Mouse (Mus musculus): ENCODE measurements around the gene Rgs10. TPM values are rescaled to one million over a fixed set of nuclear protein-coding genes. Genes with fewer than 3 reads are reported as not detected.

Gene Rgs10
- 2.3 and 5.1 TPM in 2 replicates for polyA plus RNA-seq (2012; rRNA removed)

DNA sequence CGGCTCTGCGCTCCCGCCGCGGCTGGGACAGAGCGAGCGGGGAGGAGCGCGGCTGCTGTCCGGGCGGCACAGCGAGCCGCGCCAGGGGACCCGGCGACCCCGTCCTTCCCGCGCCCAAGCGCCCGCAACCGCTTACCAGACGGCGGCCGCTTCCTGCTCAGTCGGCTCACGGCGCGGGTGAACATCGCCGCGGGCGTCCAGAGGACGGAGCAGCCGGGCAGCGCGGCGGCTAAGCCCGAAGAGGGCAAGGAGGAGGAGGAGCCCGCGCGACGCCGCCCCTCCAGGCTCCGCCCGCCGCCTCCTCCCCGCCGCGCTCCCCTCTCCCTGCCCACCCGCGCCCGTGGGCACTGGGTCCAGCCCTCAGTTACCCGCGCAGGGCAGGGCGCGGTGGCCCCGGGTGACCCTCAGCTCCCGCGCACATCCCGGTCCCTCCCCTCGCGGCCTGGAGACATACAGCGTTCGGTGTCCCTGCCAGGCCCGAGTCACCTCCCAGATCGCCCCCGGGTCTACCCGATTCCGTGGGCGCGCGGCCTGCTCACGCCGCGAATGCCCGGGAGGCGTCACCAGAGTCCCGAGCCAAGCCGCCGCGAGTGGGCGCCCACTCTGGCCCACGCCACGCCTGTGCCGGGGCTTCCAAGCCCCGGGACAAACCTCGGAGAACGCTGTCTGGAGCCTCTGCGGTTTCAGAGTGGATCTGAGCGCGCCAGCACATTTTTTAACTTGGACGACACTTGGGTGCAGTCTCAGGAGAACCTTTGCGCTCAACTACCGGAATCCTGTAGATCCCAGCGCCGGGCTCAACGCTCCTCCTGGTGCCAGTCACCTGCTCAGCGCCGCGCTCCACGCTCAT lies at the start of gene Rgs10:
TSS of gene Rgs10 (minus strand) at position 829 of the 850 bp plus-strand sequence.
- Histone ChIP-seq H3K4me1 (ENCODE audit: control insufficient read depth, insufficient read depth, low read length) (no peaks in the 10 kb centered on the region), H3K27me3 (replicated peaks; ENCODE audit: control insufficient read depth, insufficient read depth, low read length) (no peaks in the 10 kb centered on the region), H3K27ac (ENCODE audit: insufficient read depth, low read depth, low read length) (no peak within 1 kb of the TSS), H3K36me3 (ENCODE audit: control insufficient read depth, insufficient read depth, low read length) (no peaks in the 10 kb centered on the region), H3K4me3 (ENCODE audit: insufficient read depth, low read depth, low read length) (peak within 1 kb of the TSS; percentile 65)
- peak; percentile 57 for DNase-seq
- WGBS: under 1% methylated on average over 77 of the region's 102 CpGs
- TF ChIP-seq POLR2A (IDR thresholded peaks at IDR 0.05; ENCODE audit: low read depth, low read length) (no peak), CTCF (conservative IDR thresholded peaks at IDR 0.05; ENCODE audit: insufficient read depth, insufficient read length, low read depth, low read length) (no peak)

- Histone ChIP-seq H3K4me1 (ENCODE audit: control insufficient read depth, insufficient read depth, low read length) (peaks cover 3% of the 10 kb centered on the region; the same call in 1 of the 2 replicates), H3K4me3 (ENCODE audit: insufficient read depth, low read depth, low read length) (no peak overlapping the region), H3K36me3 (ENCODE audit: control insufficient read depth, insufficient read depth, low read length) (no peaks in the 10 kb centered on the region), H3K27ac (ENCODE audit: insufficient read depth, low read depth, low read length) (no peak overlapping the region), H3K27me3 (replicated peaks; ENCODE audit: control insufficient read depth, insufficient read depth, low read length) (no peaks in the 10 kb centered on the region)
- TF ChIP-seq CTCF (conservative IDR thresholded peaks at IDR 0.05; ENCODE audit: insufficient read depth, insufficient read length, low read depth, low read length) (no peak), POLR2A (IDR thresholded peaks at IDR 0.05; ENCODE audit: low read depth, low read length) (no peak)
- no peak for DNase-seq
- 74% methylated on average over 5 of the region's 5 CpGs for WGBS
Measured at GRCm38 (mm10) chr7:128462406-128462805, 43.8 kb upstream of the Rgs10 start.

GRCm38 (mm10) chr7:128461285-128462215 lies 43.0 kb upstream of the Rgs10 start, which contains the start of gene Tial1:
TSS of gene Tial1 (minus strand) at chr7:128461717.
- under 1% methylated on average over 69 of the region's 69 CpGs for WGBS

DNA sequence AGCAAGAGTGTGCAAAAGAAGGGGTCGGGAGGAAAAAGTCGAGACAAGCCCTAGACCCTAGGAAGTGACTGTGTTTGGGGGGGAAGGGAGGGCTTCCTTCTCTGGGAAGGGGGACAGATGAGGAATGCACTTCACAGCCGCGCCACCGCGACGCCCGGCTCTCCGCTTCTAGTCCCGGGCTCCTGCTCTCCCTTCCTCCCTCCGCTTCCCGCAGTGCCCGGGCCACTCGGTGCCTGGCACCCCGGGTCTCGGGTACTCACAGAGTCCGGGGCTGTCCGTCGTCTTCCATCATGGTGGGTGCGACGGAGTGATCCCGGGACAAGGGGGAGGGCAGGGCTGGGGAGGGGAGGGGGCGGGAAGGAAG lies 42.3 kb upstream of the Rgs10 start:
- Histone ChIP-seq H3K4me3 (ENCODE audit: insufficient read depth, low read depth, low read length) (peak overlapping the region; percentile 84), H3K27ac (ENCODE audit: insufficient read depth, low read depth, low read length) (peak overlapping the region; percentile 48), H3K36me3 (ENCODE audit: control insufficient read depth, insufficient read depth, low read length) (no peaks in the 10 kb centered on the region), H3K4me1 (ENCODE audit: control insufficient read depth, insufficient read depth, low read length) (peaks cover 3% of the 10 kb centered on the region; the same call in 1 of the 2 replicates), H3K27me3 (replicated peaks; ENCODE audit: control insufficient read depth, insufficient read depth, low read length) (no peaks in the 10 kb centered on the region)
- under 1% methylated on average over 22 of the region's 23 CpGs for WGBS
- DNase-seq: no peak
- TF ChIP-seq CTCF (conservative IDR thresholded peaks at IDR 0.05; ENCODE audit: insufficient read depth, insufficient read length, low read depth, low read length) (no peak), POLR2A (IDR thresholded peaks at IDR 0.05; ENCODE audit: low read depth, low read length) (no peak)

More at GRCm38 (mm10) chr7:128461285-128462215, 43.0 kb upstream of the Rgs10 start, which contains the start of gene Tial1:
- Histone ChIP-seq H3K27ac (ENCODE audit: insufficient read depth, low read depth, low read length) (peak within 1 kb of the TSS; percentile 99), H3K36me3 (ENCODE audit: control insufficient read depth, insufficient read depth, low read length) (no peaks in the 10 kb centered on the region), H3K4me3 (ENCODE audit: insufficient read depth, low read depth, low read length) (peak within 1 kb of the TSS; percentile 84), H3K4me1 (ENCODE audit: control insufficient read depth, insufficient read depth, low read length) (peaks cover 3% of the 10 kb centered on the region; the same call in 1 of the 2 replicates), H3K27me3 (replicated peaks; ENCODE audit: control insufficient read depth, insufficient read depth, low read length) (no peaks in the 10 kb centered on the region)
- DNase-seq: peak; percentile 99
- TF ChIP-seq CTCF (conservative IDR thresholded peaks at IDR 0.05; ENCODE audit: insufficient read depth, insufficient read length, low read depth, low read length) (no peak), POLR2A (IDR thresholded peaks at IDR 0.05; ENCODE audit: low read depth, low read length) (no peak)

DNA sequence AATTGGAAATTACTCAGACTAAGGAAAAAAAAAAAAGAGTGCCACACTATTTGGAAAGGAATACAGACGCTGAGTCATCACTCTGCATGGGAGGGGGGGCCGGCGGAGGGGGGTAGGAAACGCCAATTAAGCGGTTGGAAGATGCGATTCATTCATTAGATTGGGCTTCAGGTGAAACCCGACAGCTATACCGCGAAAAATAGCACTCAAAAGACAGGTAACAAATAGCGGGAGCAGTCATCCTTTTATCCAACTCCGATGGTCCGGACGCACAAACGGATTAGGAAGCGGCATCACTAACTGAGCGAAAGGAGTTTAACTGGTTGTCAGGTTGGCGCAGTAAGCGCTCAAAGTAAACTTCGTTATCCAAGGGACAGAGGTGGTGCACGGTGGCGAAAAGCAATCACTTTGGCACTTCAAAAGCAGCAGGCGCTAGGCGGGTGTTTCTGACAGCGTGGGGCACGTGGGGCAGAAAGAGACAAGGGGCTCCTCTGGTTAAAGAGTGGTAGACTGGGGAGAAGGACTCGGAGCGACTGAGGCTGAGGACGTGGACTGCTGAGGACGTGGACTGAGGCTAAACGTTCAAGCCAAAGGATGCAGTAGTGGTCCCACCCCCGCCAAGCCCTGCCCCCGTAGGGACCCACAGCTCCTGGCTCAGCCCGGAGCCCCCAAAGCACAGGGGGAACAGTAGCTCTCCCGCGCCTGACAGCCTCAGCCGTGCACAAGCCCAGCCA lies 41.7 kb upstream of the Rgs10 start:
- peak overlapping the region; percentile 48 for H3K27ac ChIP-seq (ENCODE audit: insufficient read depth, low read depth, low read length)
- TF ChIP-seq POLR2A (IDR thresholded peaks at IDR 0.05; ENCODE audit: low read depth, low read length) (no peak), CTCF (conservative IDR thresholded peaks at IDR 0.05; ENCODE audit: insufficient read depth, insufficient read length, low read depth, low read length) (no peak)
- H3K4me3 ChIP-seq (ENCODE audit: insufficient read depth, low read depth, low read length): peak overlapping the region; percentile 84
- peaks cover 3% of the 10 kb centered on the region; the same call in 1 of the 2 replicates for H3K4me1 ChIP-seq (ENCODE audit: control insufficient read depth, insufficient read depth, low read length)
- H3K36me3 ChIP-seq (ENCODE audit: control insufficient read depth, insufficient read depth, low read length): no peaks in the 10 kb centered on the region
- no peaks in the 10 kb centered on the region for H3K27me3 ChIP-seq (replicated peaks; ENCODE audit: control insufficient read depth, insufficient read depth, low read length)
- WGBS: under 1% methylated on average over 36 of the region's 36 CpGs
- peak; percentile 34 for DNase-seq

GRCm38 (mm10) chr7:128459791-128460130 lies 41.2 kb upstream of the Rgs10 start:
- no peak for TF ChIP-seq POLR2A (IDR thresholded peaks at IDR 0.05; ENCODE audit: low read depth, low read length)
- TF ChIP-seq CTCF (conservative IDR thresholded peaks at IDR 0.05; ENCODE audit: insufficient read depth, insufficient read length, low read depth, low read length): no peak
- no peak overlapping the region for H3K27ac ChIP-seq (ENCODE audit: insufficient read depth, low read depth, low read length)
- peak; percentile 21 for DNase-seq
- H3K4me3 ChIP-seq (ENCODE audit: insufficient read depth, low read depth, low read length): 0 out of 2 replicates have a peak overlapping the region, but pooled peaks have one; percentile 5
- no peaks in the 10 kb centered on the region for H3K27me3 ChIP-seq (replicated peaks; ENCODE audit: control insufficient read depth, insufficient read depth, low read length)
- H3K36me3 ChIP-seq (ENCODE audit: control insufficient read depth, insufficient read depth, low read length): no peaks in the 10 kb centered on the region
- H3K4me1 ChIP-seq (ENCODE audit: control insufficient read depth, insufficient read depth, low read length): peaks cover 3% of the 10 kb centered on the region; the same call in 1 of the 2 replicates
- 17% methylated on average over 4 of the region's 4 CpGs for WGBS
